Mouse (Mus musculus): ENCODE results near the gene Lima1.
"Not testable (repeated sequence)": the region's sequence is repeated elsewhere in the genome, so short reads cannot be mapped to it uniquely, and the experiment has no call there.

Gene Lima1

GRCm38 (mm10) chr15:99875334-99875869 lies at the start of gene Lima1:
TSS of gene Lima1 (minus strand) at chr15:99875456.
- DNase-seq (ENCODE audit: low spot score): peak; percentile 30

GRCm38 (mm10) chr15:99919601-99920158 lies 44.4 kb upstream of the Lima1 start:
- no peak for DNase-seq (ENCODE audit: low spot score)

DNA sequence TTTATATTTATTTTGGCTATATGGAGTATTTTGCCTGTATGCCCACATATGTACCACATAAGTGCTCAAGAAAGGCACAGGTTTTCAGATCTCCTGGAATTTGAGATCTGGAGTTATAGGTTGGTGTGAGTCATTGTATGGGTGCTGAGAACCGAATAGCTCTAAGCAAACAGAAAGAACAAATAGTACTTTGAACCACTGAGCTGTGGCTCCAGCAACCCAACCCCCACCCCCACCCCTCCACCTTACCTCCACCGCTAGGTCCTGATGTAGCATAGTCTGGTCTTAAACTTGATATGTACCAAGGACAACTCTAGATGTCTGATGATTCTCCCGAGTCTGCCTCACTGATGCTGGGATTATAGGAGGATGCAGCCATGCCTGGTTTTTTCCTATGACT lies 42.0 kb upstream of the Lima1 start:
- no peak for DNase-seq (ENCODE audit: low spot score)

- DNase-seq (ENCODE audit: low spot score): no peak
Observed at GRCm38 (mm10) chr15:99914613-99915012, 39.4 kb upstream of the Lima1 start.

- no peak for DNase-seq (ENCODE audit: low spot score)
Observed at GRCm38 (mm10) chr15:99911785-99912184, 36.5 kb upstream of the Lima1 start.

- not testable (repeated sequence) for DNase-seq (ENCODE audit: low spot score)
Observed at GRCm38 (mm10) chr15:99909339-99909996, 34.2 kb upstream of the Lima1 start.

DNA sequence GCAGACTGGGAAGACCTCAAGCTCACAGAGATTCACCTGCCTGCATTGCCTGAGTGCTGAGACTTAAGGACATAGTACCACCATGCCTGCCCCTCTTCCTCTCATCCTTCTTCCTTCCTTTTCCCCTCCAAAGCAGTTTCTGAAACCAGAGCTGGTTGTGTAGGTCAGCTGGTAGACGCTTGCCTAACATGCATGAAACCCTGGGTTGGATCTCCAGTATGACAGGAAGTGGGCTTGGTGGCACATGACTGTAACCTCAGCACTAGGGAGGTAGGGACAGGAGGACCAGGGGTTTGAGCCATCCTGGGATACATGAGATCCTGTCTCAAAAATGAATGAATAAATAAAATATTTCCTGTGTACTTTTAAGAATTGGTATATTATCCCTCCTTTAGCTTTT lies 32.3 kb upstream of the Lima1 start:
- no peak for DNase-seq (ENCODE audit: low spot score)

DNA sequence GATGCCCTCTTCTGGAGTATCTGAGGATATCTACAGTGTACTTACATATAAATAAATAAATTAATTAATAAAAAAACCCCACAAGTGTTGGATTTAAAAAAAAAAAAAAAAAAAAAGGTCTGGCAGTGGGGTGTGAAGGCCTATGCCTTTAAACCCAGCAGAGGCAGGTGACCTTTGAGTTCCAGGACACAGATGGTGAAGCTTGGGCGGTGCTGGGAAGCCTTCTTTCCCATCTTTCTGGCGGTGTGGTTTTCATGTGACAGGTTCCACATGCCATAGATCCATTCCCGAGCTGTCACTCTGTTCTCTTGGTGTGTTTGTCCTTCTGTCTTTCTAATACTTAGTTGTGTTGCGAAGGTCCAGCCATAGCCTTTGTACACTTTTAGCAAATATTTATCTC lies 31.8 kb upstream of the Lima1 start:
- DNase-seq (ENCODE audit: low spot score): no peak

GRCm38 (mm10) chr15:99904841-99905240 lies 29.6 kb upstream of the Lima1 start:
- DNase-seq (ENCODE audit: low spot score): no peak

DNA sequence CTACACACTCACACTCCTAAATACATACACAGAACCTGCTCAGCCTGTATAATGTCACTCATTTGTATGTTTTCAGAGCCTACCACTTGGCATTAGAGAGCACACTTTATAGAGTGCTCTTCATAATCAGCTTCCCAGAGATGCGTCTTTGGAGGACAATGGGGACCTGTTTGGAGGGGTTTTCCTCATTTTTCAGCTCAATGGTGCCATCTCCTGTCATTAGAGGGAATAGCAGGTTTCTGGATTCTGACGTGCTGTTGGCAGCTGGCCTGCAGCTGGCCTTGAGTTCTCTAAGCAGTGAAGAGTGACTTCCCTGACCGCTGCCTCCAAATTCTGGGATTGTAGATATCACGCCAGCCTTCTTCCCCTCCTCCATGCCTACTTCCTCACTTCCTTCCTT lies 29.1 kb upstream of the Lima1 start:
- DNase-seq (ENCODE audit: low spot score): peak; percentile 58

GRCm38 (mm10) chr15:99903227-99903626 lies 28.0 kb upstream of the Lima1 start:
- no peak for DNase-seq (ENCODE audit: low spot score)

- DNase-seq (ENCODE audit: low spot score): no peak
Observed at GRCm38 (mm10) chr15:99902786-99903185, 27.5 kb upstream of the Lima1 start.

GRCm38 (mm10) chr15:99896621-99897020 lies 21.4 kb upstream of the Lima1 start:
- no peak for DNase-seq (ENCODE audit: low spot score)

- no peak for DNase-seq (ENCODE audit: low spot score)
Observed at GRCm38 (mm10) chr15:99891355-99891754, 16.1 kb upstream of the Lima1 start.

- DNase-seq (ENCODE audit: low spot score): no peak
Observed at GRCm38 (mm10) chr15:99890412-99891236, 15.4 kb upstream of the Lima1 start.

- DNase-seq (ENCODE audit: low spot score): no peak
Observed at GRCm38 (mm10) chr15:99889275-99889874, 14.1 kb upstream of the Lima1 start.

GRCm38 (mm10) chr15:99887130-99887529 lies 11.9 kb upstream of the Lima1 start:
- DNase-seq (ENCODE audit: low spot score): not testable (repeated sequence)

DNA sequence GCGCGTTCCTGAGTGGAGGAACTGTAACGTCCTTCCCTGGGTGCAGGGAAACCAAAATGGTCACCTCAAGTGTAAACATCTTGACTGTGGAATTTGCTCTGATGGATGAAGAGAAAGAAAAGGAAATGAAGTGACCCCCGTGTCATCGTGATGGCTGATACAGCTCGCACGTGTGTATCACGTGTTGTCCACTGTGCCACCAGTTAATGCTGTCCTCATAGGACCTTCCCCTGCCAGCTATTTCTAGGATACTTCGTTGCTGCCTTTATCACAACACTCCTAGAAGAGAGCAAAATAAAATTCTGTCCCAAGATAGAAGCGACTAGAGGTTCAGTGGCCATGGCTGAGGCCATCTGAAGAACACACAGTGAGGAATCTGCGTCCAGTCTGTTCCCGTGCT lies 8.8 kb upstream of the Lima1 start:
- no peak for DNase-seq (ENCODE audit: low spot score)

DNA sequence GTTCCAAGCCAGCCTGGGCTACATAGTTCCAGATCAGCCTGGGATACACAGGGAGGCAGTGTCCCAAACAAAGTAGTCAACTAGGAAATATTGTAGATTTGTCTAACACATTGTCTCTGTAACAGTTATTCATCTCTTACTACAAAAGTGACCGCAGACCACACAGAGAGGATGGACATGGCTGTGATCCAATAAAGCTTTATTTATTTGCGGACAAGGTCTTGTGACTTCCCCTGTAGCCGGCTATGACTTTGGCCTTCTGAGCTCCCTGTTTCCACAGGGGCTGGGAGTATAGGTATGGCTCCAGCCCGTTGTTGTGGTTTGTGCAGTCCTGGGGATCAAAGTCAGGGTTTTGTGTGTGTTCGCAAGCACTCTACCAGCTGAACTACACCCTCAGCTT lies 3.3 kb upstream of the Lima1 start:
- no peak for DNase-seq (ENCODE audit: low spot score)

GRCm38 (mm10) chr15:99874612-99875333 lies 483 bp downstream of the Lima1 start:
- no peak for DNase-seq (ENCODE audit: low spot score)

DNA sequence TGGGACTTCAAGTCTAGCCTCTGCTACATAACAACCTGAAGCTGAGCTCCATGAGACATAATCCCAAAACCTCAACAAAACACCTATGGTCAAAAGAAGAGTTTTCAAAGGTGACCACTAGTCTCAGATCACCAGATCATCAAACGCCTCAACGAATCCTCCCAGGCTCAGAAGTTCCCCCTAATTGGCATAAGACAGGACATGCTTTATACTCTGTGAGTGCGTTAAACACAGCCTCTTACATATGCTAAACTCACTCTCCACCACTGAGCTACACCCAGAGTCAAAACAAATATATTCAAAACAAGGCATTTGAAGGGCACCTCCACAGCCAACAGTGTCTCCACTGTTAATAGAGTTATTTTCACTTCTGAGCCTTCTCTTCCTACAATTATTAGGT lies 2.7 kb downstream of the Lima1 start:
- no peak for DNase-seq (ENCODE audit: low spot score)

- DNase-seq (ENCODE audit: low spot score): no peak
Observed at GRCm38 (mm10) chr15:99867654-99868053, 7.6 kb downstream of the Lima1 start.

Data from layer of hippocampus, adult 9-10 months (tissue).